Mouse (Mus musculus) spleen, postnatal 10 days (tissue): ENCODE results near the gene Spem2.

Experiments used
- DNase-seq, 2 experiments: peaks; one replicate each; pipeline ENCODE4 v3.0.0; 2021 to 2022; ENCODE audit warnings: low spot score in 2 of 2

The Spem2 gene

DNA sequence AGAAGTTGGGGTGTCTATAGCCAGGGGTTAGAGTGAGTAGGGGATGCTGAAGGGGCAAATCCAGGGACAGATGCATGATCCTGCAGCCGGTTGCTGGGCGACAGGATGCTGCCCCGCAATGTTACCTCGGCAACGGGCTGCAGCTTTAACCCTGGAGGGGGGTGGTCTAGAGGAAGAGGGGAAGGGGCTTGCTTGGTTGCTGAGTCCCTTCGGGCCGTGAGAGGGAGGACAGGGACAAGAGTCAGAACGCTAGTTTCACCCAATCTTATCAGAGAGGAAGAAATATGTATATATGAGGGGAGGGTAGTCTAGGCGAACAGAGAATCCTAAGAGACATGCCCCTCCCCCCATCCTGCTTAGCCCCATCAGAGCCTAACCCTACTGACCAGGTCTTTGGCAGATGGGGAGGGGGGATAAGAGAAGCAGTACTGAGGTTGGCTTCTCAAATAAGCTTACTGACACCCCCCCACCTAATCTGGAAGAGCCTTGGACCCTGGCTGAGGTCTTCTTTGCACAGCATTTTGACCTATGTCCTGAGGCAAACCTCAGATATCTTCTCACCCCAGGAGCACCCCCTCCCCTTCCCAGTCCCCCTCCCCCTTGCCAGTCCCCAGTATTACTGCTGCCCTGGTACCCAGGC is 17.2 kb upstream of the Spem2 start:
- DNase-seq = no peak

GRCm38 (mm10) chr11:69834001-69834549 is 15.8 kb upstream of the Spem2 start:
- peak; percentile 66 to 74 for DNase-seq

DNA sequence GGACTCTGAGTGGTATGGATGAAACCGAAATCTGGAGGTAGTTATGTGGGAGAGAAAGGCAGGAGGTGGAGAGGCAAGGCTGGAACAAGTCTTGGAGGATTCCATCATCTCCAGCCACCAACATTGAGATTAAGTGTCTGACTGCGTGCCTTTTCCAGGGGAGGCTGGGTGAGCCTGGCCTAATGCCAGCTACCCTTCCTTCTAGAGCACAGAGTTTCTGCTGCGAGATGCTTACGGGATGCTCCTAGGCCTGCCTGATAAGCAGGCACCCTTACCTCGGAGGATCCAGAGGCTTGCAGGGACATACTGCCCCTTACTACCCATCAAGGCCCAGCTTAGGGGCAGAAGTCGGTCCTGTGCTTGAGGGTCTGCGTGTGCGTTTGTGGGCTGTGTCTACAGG is 15.3 kb upstream of the Spem2 start:
- DNase-seq = peak in 1 of 2 experiments; percentile 29

DNA sequence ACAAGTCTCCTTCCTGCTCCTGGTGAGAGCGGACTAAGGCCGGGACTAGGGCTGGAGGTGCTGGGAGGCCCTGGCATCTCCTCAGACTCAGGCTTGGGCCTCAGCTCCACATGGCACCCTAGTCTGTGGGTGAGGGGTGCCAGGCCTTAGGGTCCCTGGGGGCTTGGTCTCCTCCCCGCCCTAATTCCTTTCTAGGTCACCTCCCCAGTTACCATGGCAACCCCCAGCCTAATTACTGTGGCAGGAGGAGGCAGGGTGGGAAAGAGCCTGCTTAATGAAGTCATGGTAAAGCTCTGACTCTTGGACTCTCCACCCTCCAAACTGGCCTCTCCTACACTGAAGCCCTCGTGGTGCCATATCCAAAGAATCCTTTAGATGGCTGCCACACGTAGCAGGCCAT is 10.6 kb upstream of the Spem2 start:
- peak in 1 of 2 experiments; percentile 10 for DNase-seq

DNA sequence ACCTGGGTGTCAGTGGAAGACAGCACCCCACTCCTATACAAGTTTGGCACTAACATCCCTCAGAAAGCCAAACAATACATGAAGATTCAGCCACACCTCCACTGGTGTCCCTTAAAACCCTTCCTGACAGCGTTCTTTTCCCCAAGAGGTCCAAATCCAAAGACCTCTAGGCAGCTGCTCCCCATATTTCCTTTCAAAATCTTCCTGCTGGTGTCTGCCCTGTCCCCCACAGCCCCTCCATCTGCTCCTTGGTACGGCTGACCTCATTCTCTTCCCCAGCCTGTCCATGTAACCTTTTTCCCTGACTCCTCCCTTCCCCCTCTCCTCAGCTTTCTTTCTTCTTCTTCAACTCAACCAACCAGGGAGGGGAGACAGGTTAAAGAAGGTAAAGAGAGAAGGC is 5.2 kb upstream of the Spem2 start:
- no peak for DNase-seq

- DNase-seq = no peak
These were observed 3.8 kb upstream of the Spem2 start, which contains the start of gene Spem1 for GRCm38 (mm10) chr11:69822080-69822479. Spem1 (minus strand) TSS chr11:69822180.

GRCm38 (mm10) chr11:69818871-69819270 is 606 bp upstream of the Spem2 start:
- DNase-seq = no peak

DNA sequence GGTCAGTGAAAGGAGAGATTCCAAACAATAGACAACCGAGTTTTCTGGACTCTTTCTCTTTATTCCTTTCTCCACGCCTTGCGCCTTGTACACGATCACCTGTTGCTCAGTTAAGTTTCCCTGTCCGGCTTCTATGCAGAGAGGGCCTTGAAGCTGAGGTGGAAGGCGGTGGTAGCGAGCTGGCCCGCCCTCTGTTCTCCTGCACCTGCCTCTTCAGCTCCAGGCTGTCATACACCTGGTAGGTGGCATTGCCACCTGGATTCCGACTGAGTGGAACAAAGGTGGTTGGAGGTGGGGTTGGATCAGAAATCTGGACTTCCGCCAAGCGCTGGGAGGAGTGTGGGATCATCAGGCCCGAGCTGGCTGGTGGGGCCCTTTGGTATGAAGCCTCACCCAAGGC is 1.7 kb downstream of the Spem2 start:
- DNase-seq = no peak

DNA sequence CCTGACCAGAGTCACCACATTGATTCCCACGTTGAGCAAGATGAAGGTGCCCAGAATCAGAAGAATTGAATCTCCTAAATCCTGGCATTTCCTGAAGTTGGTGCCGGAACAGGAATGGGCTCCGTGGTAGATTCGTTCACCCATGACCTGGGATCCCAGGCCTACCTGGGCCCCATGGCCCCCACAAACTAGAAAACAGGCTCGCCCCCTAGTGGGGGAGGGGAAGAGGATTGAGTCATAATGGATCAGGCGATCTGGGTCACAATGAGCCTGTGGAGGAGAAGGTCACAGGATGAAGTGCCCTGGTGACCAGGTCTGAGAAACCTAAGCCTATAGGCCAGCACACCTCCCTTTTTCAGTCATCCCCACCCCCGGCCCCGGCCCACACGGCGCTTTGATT is 3.1 kb downstream of the Spem2 start, which contains the start of gene Gm39566:
Gm39566 (minus strand) TSS at position 144 of the 400 bp plus-strand sequence.
- DNase-seq = no peak

DNA sequence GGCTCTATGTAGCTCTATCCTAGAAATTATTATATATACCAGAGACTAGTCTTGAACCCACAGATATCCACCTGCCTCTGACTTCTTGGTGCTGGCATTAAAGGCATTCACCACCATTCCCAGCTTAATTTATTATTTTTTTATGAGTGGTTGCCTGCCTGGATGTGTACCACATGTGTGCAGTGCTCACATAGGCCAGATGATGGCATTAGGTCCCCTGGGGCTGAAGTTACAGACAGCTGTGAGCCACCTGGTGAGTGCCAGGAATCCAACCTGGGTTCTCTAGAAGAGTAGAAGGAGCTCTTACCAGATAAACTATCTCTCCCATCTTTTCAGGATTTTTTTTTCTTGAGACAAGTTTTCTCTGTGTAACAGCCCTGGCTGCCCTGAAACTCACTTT is 8.0 kb downstream of the Spem2 start:
- DNase-seq = no peak

DNA sequence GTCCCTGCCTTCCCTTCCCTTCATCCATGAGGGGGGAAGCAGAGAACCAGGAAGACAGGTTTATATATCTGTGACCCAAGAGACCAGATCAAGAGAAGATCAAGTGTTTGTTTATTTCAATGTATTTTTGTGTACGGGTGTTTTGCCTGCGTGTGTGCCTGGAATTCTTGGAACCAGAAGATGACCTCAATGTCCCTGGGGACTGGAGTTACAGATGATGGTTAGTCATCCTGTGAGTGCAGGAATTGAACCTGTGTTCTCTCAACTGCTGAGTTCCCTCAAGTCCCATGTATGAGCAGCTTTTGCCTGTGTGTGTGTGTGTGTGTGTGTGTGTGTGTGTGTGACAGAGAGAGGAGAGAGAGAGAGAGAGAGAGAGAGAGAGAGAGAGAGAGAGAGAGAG is 10.6 kb downstream of the Spem2 start:
- no peak for DNase-seq

DNA sequence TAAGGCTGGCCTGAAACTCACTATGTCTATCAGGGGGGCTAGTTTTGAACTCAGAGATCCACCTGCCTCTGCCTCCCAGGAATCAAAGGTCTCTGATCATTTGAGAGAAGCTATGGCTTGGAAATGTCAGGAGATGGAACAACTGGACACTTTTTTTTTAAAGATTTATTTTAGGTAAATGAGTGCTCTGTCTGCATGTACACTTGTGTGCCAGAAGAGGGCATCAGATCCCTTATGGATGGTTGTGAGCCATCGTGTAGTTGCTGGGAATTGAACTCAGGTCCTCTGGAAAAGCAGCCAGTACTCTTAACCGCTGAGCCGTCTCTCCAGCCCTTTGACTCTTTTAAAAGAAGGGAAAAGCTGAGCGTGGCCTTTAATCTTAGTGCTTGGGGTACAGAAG is 11.9 kb downstream of the Spem2 start:
- DNase-seq = no peak

DNA sequence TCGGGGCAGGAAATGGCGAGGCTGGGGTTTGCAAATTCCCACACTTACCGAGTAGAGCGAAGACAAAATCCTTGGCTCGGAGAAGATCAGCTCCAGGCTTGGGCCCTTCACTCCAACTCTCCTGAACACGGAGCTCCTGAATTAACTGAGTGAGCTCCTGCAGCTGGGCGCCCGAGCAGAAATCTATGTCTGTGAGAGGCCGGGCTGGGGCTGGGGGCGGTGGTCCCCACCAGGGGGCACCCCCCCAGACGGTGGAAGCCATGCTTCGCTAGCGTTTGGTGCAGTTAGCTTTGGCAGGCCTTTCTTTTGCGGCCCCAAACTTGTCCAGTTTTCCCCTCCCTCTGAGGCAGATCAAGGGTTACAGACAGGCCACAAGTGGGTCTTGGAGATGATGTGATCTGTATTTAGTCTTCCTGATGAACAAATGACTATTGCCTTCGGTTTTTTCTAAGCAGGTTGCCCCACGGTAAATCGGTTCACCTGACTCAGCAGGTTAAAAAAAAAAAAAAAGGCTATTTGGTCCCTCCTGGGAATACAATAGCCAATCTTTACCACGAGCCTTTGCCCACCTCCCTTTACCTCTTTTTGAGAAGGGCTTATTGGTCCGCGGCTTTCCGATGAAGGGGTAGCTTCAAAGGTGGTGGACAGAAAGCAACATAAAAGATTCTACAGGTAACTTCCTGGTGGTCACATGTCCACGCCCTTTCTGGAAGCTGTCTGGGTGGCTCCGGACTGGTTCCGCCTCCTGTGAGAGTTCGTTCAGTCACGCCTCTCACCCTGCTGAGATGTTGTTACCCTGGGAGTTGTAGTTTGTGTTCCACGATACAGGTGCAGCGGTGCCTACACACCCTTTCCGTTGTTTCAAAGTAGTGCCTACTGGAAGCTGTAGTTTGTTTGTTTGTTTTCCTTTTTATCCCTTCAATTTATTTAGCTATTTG is 13.0 kb downstream of the Spem2 start, which contains the start of gene Tmem102:
Tmem102 (minus strand) TSS at position 653 of the 938 bp plus-strand sequence.
- DNase-seq = no peak

GRCm38 (mm10) chr11:69804652-69804940 is 13.7 kb downstream of the Spem2 start:
- DNase-seq = no peak

GRCm38 (mm10) chr11:69803786-69804651 is 14.2 kb downstream of the Spem2 start:
- peak; percentile 52 to 78 for DNase-seq

GRCm38 (mm10) chr11:69803328-69803727 is 14.9 kb downstream of the Spem2 start:
- DNase-seq = no peak

- DNase-seq = peak; percentile 34 to 67
These were observed 15.6 kb downstream of the Spem2 start for GRCm38 (mm10) chr11:69802648-69803105.

DNA sequence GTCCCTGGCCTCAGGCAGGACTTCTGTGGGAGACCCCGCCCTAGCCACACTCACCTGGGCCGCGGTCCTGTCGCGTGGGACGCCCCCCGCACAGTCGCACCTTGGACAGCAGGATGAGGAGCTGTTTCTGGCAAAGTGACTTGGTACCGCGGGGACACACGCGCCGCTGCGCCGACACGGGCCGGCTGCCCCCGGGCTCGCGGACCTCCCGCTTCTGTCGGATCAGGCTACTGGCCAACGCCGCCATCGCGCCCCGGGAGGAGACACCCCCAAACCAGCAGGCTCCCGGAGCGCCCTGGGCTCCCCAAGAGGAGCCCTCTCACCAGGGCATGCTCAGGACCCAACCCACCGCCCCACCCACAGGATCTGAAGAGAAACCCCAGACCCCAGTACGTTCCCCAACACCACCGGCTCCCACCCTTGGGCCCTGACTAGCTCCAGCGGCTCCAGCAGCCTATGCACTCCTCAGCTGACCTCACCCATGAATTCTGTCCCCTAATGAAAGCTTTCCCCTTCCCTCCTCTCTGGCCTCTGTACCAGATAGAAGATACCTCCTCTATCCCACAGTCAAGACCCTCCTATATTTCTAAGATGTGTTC is 16.8 kb downstream of the Spem2 start, which contains the start of gene Fgf11:
Fgf11 (minus strand) TSS at position 479 of the 599 bp plus-strand sequence.
- no peak for DNase-seq

GRCm38 (mm10) chr11:69800392-69801197 is 17.7 kb downstream of the Spem2 start:
- DNase-seq = no peak

- DNase-seq = no peak
These were observed 18.2 kb downstream of the Spem2 start for GRCm38 (mm10) chr11:69800138-69800391.
